Mouse (Mus musculus): ENCODE data around the gene Alg14.
A peak's percentile ranks its signal among the peaks of the same experiment; 100 is the strongest.

Alg14 gene

DNA sequence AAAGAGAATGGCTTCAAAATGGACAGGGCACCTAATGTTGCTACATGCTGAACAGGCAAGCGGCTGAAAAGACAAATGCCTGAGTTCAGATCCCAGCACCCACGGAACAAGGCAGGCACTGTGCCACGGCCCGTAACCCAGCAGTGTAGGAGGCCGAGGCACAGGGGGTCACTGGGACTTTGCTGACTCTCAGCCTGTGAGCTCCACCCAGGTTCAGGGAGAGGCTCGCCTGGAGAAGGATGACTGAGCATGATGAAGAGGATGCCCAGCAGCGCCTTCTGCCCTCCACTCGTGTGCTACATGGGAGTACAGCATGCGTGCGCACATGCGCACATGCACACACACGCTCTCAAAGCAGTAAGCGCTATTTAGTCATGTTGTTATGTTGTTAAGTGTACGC, 11.9 kb upstream of the Alg14 start:
- DNase-seq (ENCODE audit: low spot score in 2 of 2) = no peak

DNA sequence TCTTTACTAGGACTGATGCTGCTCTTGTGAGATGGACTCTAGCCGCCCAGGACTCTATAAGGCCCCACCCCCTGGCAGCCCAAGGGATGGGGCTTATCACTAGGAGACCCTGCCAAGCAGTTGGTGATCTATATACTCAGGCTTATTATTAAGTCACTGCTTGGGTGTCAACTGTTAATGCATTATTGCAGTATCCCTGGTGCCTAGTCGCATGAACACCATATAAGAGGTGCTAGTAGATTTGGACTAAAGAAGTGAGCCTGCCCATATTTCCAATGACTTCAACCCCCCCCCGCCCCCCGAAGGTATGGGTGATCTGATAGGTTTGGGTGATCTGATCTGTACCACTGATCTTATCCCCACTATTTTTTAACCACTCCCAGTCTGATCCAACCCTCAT, 8.6 kb upstream of the Alg14 start, which contains the start of gene Tmem56:
Gene Tmem56, minus strand, starts transcription at position 101 of the 400 bp plus-strand sequence.
- no peak for DNase-seq (ENCODE audit: low spot score in 2 of 2)

DNA sequence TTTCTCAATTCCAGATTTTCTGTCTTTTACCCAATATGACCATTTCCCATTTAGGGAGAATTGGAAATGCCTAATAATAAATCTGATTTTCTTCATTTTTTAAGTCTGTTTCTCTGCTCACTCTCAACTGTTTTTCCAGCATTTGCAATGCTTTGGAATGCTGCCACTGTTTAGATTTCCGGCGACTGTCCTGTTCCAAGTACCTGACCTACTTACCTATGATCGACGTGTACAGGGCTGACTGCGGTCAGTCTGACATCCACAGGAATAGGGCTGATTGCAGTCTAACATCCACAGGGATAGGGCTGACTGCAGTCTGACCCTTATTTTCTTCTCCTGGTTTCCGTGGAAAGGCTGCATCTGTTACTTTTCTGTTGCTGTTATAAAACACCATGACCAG, 6.4 kb upstream of the Alg14 start:
- no peak for DNase-seq (ENCODE audit: low spot score in 2 of 2)

DNA sequence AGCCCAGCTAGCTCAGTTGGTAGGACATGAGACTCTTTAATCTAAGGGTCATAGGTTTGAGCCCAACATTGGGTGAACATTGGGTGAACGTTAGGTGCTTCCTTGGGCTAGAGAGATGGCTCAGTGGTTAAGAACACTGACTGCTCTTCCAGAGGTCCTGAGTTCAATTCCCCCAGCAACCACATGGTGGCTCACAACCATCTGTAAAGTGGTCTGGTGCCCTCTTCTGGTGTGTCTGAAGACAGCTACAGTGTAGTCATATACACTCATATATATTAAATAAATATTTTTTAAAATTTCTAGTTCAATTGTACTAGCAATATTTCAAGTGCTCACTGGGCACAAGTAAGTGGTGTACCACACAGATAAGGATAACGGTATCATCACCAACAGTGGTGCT, 4.4 kb upstream of the Alg14 start:
- DNase-seq (ENCODE audit: low spot score in 2 of 2) = no peak

DNA sequence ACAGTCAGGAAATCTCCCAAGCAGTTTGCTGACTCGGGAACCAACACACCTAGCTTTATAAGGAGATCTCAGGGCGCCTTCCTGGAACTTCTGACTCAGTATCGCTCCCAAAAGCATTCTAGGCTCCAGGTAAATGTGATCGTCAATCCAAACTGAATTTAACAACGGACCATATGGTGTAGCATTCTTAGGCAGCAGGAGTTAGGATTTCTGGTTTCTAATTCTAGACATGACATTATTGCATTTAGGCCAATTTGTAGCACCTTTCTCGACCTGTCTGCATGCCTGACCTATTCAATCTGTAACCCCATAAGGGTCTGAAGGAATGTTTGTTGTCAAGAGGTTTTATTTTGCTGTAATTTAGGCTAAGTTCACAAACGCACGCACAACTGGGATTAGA, 892 bp upstream of the Alg14 start:
- no peak for DNase-seq (ENCODE audit: low spot score in 2 of 2)

DNA sequence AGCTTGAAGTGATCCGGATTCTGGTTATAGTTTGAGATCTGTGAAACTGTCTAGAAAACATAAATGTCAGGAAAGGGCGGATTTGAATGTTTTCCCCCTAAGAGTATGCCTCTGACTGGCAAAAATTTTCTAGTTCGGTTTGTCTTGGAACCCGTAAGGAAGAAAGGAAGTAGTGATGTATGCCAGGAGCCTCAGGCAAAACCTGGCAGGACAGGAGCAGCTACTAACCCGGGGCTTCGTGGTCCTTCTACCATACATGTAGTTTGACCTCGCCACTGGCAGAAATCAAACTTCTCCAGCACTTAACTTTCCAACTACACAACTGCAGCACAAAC, 381 bp upstream of the Alg14 start:
- no peak for DNase-seq (ENCODE audit: low spot score in 2 of 2)

DNA sequence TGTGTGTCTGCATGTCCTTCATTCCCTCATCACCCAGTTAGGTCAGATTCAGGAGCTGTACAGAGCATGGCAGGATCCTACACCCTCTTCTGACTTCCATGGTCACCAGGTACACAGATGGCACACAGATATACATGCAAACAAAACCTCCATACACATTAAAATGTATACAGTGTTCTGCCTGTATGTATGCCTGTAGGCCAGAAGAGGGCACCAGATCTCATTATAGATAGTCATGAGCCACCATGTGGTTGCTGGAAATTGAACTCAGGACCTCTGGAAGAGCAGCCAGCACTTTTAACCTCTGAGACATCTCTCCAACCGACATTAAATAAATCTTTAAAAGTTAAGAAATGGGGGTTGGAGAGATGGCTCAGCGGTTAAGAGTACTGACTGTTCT, 2.6 kb downstream of the Alg14 start:
- no peak for DNase-seq (ENCODE audit: low spot score in 2 of 2)

DNA sequence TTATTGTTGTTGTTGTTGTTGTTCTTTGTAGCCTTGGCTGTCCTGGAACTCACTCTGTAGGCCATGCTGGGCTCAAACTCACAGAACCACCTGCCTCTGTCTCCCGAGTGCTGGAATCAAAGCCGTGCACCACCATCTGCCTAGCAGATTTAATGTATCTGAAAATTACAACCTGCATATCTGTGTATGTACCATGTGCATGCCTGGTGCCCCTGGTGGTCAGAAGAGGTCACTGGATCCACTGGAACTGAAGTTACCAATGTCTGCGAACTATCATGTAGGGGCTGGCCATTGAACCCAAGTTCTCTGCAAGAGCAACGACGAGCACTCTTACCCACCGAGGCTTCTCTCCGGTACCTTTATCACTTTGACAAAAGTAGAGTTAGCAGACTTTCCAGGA, 15.1 kb downstream of the Alg14 start:
- DNase-seq (ENCODE audit: low spot score in 2 of 2) = no peak

DNA sequence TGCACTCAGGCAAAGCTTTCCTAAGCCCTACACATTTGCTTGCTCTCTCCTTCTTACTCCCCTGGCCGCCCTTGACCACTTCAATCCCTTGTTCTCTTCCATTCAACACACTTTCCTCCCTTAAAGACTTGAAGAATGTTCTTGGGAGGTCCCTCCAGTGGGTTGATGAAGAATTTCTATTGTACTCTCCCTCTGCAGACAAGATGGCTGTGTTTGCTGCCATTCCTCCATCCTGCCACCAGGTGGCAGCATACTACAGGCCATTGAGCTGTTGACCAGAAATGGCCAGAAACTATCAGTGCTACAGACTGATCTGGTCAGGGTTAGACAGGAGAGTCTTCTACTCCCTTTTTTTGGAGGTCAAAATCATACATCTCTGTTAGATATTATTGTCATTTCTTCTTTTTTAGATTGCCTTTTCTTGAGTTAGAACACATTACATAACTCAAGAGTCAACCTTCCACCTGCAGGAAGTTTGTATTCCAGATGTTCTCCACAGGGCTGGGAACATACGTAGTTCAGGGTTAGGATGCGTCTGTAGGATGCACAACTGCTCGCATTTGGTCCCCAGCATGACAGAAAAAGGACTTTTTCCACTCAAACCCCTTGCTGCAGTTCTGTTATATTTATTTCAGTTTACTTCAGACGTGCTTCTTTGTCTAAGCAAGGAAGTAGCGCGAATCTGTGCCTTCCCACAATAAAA, 16.1 kb downstream of the Alg14 start:
- DNase-seq (ENCODE audit: low spot score in 2 of 2) = peak; percentile 64 to 78

DNA sequence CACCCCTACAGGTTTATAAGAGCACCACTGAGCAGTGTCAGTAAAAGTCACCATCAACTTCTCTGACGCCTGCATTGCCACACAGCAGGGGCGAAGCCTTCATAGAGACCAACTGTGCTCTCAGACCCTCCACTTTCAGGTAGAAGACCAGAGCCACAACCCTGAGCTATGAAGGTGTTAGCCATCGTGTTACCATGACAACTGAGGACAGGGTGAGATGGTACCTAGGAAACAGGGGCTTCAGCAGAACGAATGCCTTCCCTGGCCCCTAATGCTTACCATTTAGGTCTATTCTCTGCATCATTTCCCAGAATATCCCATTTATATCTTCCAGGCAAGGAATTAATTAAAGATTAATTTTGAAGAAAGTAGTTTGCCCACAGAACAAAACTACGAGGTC, 17.4 kb downstream of the Alg14 start:
- DNase-seq (ENCODE audit: low spot score in 2 of 2) = no peak

DNA sequence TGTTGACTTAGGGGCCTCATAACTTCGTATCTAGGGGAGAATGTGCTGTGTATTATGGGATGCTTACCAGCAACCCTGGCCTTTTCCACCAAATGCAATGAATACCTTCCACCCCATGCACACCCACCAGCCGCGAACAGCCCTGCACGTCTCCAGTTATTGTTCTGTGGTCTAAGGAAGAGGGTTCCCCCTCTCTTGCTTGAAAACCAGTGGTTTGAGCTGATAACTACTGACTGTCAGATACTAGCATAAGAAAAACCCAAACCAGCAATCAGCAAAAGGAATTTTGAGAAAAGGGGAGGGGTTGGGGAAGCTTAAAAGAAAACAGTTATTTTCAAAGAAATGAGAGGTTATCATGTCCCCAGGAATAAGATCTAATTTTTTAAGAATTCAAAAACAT, 17.9 kb downstream of the Alg14 start:
- DNase-seq (ENCODE audit: low spot score in 2 of 2) = no peak

DNA sequence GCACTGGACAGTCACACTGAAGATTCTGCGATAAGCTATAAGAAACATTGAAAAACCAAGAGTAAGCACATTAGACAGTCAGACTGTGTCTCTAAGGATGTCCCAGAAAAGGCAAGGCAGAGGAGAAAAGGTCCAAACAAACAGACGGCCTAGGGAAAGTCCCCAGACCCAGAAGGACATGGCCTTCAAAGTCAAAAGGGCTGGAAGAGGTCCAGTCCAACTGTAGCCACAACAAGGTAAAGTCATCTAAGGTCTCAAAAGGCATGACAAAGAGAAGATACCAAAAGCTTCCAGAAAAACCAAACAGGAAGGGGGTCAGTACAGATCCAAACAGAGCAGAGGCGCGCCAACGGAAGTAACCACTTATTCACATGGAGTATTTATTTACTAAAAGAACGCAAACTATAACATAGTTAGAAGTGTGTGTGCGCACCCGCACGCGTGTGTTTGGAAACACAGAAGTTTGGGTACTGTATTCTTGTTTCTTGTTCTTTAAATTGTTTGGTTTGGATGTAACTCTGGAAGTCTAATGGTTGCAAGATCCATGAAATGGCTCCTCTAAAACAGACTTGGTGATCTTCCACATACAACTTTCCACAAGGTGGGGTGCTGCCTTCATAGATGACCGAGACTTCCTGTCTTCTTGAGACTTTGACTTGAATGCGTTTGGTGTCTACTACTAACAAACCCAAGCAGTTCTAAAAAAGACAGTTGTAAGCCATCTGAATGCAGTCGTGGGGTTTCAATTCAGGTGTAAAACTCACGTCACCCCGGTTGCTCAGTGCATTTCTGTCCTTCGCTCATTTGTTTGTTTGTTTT, 18.5 kb downstream of the Alg14 start:
- DNase-seq (ENCODE audit: low spot score in 2 of 2) = no peak

DNA sequence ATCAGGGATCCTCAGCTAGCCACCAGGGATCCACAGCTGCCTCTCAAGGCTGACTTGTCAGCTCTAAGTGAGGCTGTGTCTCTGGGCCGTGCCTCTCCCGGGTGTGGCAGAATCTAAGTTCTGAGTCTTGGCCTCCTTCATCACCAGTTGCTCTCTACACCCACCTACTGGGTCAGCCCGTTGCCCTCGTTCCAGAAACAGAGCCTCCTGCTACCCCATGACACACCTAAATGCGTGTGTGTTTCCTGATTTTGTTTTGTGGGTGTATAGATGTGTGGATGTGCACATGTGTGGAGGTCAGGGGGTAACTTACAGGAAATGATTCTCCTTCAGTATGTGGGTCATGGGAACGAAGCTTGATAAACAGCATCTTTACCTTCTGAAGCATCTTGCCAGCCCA, 20.9 kb downstream of the Alg14 start:
- no peak for DNase-seq (ENCODE audit: low spot score in 2 of 2)

DNA sequence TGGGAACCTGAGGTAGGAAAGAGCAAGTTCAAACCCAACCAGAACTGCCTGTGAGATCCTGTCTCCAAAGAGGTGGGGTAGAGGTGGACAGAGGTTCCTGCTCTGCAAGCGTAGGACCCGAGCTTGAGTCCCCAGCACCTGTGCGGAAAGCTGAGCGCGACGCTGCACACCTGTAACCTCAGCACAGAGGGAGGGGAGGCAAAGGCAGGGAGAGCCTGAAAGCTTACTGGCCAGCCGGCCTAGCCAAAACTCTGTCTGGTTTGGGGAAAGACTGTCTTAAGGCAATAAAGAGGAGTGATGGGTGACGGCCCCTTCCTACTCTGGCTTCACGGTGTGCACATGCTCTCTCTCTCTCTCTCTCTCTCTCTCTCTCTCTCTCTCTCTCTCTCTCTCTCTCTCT, 21.4 kb downstream of the Alg14 start:
- no peak for DNase-seq (ENCODE audit: low spot score in 2 of 2)

DNA sequence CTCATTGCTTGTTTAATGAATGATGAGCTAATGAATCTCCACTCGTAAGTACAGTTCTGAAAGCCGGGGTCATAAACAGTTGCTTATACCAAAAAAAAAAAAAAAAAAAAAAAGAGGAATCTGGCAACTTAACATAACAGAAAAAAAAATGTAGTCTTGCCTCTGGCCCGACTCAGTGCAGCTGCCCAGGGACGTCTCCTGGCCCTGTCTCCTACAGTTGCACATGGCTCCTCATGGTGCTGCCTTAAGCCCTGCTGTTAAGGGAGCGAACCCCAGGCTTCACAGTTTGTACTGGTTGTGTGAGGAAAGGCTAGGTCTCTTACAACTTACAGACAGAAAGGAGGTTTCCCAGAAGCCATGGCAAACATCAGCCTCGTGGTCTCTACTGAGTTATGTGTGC, 22.6 kb downstream of the Alg14 start:
- DNase-seq (ENCODE audit: low spot score in 2 of 2) = no peak

DNA sequence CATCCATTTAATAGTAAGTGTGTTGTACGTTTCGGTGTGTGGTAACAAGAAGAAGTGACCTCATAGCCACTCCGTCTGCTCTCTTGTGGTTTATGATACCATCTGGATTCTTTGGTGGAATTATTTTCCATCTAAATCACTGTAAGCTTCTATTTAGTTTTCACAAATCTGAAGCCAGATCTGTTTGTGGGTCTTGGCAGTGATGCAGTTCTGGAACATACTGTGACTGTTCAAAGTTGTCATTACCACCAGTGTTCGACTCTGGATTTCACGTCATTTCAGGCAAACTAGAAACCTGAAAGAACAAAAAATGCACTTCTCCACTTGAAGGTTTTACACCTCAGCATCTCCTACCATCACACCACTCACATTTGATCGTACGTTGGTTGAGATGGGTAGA, 23.9 kb downstream of the Alg14 start:
- DNase-seq (ENCODE audit: low spot score in 2 of 2) = no peak

DNA sequence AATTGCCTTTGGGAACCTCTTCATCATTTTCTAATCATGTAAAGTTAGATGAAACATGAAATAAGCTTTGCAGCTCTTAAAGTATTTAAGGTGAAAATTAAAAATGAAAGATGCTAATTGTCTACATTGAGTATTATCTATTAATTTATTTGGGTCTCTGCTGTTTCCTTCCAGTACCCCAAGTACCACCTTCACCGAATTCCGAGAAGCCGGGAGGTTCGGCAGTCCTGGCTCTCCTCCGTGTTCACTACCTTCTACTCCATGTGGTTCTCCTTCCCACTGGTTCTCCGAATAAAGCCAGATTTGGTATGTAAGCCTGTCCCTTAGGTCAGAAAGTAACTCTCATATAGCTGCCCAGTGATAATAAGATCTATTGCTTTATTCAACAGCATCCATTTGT, 28.3 kb downstream of the Alg14 start:
- no peak for DNase-seq (ENCODE audit: low spot score in 2 of 2)

DNA sequence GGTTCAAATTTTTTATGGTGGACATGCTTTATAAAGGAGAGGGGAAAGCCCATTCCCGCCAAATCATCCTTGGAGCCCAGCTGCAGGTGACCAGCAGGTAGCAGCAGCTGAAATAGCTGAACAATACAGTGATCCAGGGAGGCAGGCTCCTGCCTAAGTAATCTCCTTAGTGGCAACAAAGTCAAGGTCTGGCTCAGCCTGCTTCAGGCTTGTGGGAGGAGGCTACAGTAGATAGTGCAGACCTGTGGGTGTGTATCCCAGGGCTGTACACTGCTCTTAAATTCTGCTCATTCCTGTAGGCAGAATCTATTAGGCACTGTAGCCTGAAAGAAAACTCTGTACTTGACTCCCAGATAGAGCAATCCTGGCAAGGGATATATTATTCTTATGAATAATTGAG, 29.3 kb downstream of the Alg14 start:
- no peak for DNase-seq (ENCODE audit: low spot score in 2 of 2)

DNA sequence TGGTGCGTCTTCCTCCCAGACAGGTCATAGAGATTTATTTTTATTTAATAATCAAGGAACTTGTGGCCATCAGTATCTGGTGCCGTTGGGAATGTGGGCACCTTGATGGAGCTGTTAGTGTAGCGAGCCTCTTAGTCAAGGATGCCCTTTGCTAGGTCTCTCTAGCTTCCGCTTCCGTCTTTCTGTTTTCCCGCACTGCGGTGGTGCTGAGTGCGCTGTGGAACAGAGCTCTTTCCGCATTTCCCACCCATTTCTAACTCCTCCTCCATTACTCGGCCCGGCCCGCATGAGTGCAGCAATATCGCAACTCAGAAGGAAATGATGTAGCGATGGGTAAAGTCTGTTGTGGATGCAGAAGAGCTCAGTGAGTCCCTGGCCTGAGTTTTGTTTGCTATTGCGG, 31.8 kb downstream of the Alg14 start:
- no peak for DNase-seq (ENCODE audit: low spot score in 2 of 2)

DNA sequence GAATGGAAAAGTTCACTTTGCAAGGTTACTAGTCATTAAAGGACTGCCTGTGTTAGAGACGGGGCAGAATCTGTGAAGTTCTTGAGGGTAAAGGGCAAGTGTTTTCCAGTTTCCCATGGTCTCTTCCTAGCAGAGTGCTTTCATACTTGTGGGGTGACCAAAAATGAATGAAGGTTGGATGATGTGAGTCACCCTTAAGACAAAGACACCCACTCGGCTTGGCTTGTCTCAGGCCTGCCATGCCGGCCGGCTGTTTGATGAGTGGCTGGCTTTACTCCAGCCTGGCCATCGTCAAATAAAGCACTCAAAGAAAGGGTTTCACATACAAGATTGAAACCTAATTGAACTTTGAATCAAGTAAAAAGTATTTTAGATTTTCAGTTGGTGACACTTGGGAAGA, 35.8 kb downstream of the Alg14 start:
- DNase-seq (ENCODE audit: low spot score in 2 of 2) = no peak

DNA sequence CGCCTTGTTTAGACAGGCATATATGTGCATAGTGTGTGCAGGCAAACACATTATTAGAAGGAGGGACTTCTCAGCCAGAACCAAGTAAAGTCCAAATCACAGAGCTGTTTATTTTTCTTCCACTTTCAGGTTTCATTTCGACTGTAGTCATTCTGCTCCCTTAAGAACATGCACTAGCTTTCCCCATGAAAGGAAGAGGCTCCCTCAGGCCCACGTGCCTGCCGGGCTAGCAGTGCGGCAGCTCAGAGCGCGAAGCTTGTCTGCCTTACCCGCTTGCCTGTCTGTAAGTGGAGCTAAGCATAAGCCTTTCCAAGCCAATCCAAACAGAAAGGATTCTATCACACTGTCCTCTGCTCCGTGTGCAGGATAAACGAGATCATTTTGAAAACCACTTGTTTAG, 38.1 kb downstream of the Alg14 start:
- no peak for DNase-seq (ENCODE audit: low spot score in 2 of 2)

DNA sequence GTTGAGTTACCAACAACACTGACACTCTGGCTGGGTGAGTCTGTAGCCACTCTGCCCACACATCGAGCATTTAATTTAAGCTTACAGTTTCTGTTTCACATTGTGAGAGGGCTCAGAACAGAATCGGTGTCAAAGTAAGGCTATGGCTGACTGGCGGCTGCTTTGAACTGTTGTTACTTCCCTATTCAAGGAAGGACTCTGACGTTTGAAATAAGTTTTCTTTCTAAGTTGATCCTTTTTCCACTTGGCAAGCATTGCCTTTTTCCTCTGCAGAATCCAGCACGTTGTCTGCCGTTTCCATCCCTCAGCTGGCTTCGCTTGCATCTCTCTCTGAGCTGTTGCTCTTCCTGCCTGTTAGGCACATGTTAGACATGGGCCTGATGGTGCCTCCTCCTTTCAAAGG, 38.7 kb downstream of the Alg14 start:
- no peak for DNase-seq (ENCODE audit: low spot score in 2 of 2)

DNA sequence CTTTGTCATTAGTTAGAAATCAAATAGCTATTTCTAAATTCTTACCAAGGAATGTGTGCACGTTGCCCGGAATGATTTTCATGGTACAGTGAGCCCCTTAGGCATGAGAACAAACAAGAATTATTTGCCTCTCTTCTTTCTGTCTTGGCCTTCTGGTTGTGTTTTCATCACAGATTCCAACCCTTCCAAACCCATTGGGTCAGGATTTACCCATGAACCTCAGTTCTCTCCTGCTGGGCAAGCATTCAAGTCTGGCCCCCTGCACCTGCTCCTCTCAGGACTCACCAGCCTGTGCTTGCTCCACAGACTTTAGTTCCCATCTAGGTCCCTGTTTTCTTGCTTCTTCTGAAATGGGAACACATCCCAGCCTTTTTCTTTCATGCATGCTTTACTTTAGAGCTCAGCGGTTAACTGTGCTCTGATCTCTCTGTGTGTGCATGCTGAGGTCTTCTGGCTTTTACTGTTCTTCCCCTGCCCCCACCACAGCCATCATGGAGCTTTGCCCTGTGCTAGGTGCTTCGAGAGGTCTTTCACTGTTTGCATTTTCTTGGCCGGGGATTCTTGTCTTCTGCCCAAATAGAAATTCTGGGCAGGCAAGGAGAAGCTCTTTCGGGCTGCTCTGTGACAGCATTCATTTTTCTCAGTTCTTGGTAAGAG, 44.8 kb downstream of the Alg14 start:
- DNase-seq (ENCODE audit: low spot score in 2 of 2) = no peak

Data from frontal cortex, postnatal 36 days (tissue).